Mouse (Mus musculus): ENCODE results near the gene Paqr7.

Gene Paqr7

GRCm38 (mm10) chr4:134542726-134543125 is 46.2 kb downstream of the Paqr7 start:
- DNase-seq = no peak

GRCm38 (mm10) chr4:134543261-134543660 is 46.8 kb downstream of the Paqr7 start:
- peak; percentile 97 for DNase-seq

- DNase-seq = peak; percentile 59
Observed at GRCm38 (mm10) chr4:134546814-134547705, 50.6 kb downstream of the Paqr7 start.

- peak; percentile 14 for DNase-seq
Observed at GRCm38 (mm10) chr4:134548169-134548938, 51.9 kb downstream of the Paqr7 start.

- DNase-seq = no peak
Observed at GRCm38 (mm10) chr4:134549899-134550298, 53.4 kb downstream of the Paqr7 start.

- DNase-seq = peak; percentile 77
Observed at GRCm38 (mm10) chr4:134551494-134552316, 55.2 kb downstream of the Paqr7 start, which contains the start of gene Selenon. Gene Selenon, minus strand, starts transcription at chr4:134552166.

GRCm38 (mm10) chr4:134553631-134554030 is 57.1 kb downstream of the Paqr7 start:
- no peak for DNase-seq

GRCm38 (mm10) chr4:134555956-134556580 is 59.6 kb downstream of the Paqr7 start:
- no peak for DNase-seq

GRCm38 (mm10) chr4:134557626-134558249 is 61.2 kb downstream of the Paqr7 start:
- DNase-seq = peak; percentile 15

- DNase-seq = no peak
Observed at GRCm38 (mm10) chr4:134558570-134559113, 62.1 kb downstream of the Paqr7 start.

GRCm38 (mm10) chr4:134559154-134559553 is 62.7 kb downstream of the Paqr7 start:
- no peak for DNase-seq
